Mouse (Mus musculus) thymus, postnatal 25 days (tissue): ENCODE measurements around the gene Klhdc7b.

Experiments
- DNase-seq: peaks from one replicate; pipeline ENCODE4 v3.0.0; 2022

Gene Klhdc7b

DNA sequence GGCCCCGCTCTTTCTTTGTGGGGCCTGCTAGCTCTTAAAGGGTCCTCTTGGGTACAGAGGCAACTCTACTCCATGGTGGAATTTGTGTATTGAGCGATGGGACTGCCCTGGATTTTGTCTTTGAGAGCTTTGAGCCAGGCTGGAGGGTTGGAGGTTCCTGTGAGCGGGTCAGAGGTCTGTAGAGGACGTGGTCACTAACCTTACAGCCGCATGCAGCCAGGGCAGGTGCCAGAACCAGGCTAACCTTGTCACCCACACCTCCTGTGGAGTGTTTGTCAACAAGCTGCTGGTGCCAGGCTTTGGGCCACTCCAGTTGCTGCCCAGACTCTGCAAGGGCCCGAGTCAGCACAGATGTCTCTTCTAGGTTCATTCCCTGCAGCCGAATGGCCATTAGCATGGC lies 8.7 kb upstream of the Klhdc7b start:
- no peak for DNase-seq

DNA sequence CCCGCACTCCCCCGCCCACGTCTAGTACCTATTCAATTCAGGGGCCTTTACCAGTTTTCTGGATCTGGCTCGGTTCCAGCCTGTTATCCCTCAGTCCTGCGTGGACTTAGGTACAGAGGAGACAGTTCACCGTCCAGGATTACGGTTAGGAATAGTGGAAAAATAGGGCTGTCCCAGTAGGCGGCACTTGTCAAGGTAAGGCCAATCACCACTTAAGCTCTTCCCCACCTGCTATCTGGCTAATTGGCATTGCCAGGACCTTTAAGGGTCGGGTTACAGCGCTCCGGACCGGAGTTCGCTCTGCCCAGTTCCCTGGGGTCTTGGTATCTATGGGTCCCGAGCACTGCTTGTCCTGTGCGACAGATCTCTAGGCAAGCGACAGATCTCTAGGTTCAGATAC lies 7.8 kb upstream of the Klhdc7b start, which contains the start of gene Tymp:
Tymp (minus strand) TSS at position 83 of the 400 bp plus-strand sequence.
- no peak for DNase-seq

DNA sequence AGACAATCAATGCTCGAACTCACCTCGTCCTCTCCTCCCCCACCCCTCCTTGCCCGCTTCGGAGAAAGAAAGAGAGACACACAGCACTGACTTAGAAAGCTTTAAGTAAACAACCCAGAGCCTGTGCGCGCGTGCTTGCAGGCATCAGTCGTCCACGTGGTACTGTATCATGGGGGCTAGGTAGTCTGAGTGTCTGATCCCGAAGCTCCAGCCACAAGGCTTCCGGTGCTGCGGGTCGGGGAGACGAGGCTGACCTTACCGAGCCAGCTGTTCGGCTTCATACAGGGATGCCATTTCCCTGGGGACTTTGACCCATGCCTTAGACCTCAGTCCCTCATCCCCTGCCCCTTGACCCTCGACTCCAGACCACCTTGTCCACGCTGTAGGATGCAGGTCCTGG lies 7.4 kb upstream of the Klhdc7b start:
- DNase-seq, result no peak

GRCm38 (mm10) chr15:89377938-89378828 lies 6.5 kb upstream of the Klhdc7b start:
- peak; percentile 21 for DNase-seq

- peak; percentile 63 for DNase-seq
Measured at GRCm38 (mm10) chr15:89378831-89379401, 5.8 kb upstream of the Klhdc7b start, which contains the start of gene Odf3b. TSS of gene Odf3b (minus strand) at chr15:89379282.

DNA sequence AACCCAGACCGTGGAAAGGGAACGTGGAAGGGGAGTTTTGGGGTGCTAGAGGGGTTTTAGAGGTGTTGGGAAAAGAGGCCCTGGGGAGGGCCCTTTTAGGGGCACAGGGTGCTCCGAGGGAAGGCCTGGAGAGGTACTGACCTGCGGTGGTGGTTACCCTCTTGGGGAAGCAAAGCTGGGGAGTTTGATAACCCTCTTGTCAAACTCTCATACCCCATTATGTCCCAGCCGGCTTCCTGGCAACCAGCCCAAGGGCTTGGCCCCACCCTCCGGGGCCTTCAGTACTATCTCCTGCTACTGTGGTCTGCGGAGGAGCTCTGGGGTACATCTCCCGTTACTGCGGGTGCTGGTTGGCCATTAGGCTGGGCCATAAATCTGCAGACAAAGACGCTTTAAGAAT lies 5.3 kb upstream of the Klhdc7b start:
- DNase-seq, result peak; percentile 50

DNA sequence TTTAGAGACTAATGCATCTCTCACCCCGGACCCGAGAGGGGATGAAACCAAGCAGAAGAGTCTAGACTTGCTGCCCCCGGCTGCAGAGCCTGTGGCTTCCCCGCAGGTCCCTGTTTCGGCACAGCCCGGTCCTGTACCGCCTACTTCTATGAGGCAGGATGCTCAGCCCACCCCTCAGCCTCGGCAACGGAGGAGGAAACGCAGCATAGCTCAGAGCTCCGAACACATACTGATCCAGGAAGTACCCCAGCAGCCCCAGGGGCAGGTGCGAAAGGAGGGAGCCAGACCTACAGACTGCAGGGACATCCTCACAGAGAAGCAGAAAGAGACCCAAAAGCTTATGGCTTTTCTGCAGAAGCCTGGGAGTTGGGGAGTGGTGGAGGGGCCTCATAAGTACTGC lies 2.4 kb downstream of the Klhdc7b start:
- DNase-seq, result peak; percentile 68

- DNase-seq, result no peak
Measured at GRCm38 (mm10) chr15:89390081-89390480, 5.4 kb downstream of the Klhdc7b start.

- DNase-seq, result no peak
Measured at GRCm38 (mm10) chr15:89396883-89397282, 12.2 kb downstream of the Klhdc7b start.

GRCm38 (mm10) chr15:89398146-89398545 lies 13.4 kb downstream of the Klhdc7b start:
- DNase-seq, result no peak

- DNase-seq, result no peak
Measured at GRCm38 (mm10) chr15:89399716-89400115, 15.0 kb downstream of the Klhdc7b start.

DNA sequence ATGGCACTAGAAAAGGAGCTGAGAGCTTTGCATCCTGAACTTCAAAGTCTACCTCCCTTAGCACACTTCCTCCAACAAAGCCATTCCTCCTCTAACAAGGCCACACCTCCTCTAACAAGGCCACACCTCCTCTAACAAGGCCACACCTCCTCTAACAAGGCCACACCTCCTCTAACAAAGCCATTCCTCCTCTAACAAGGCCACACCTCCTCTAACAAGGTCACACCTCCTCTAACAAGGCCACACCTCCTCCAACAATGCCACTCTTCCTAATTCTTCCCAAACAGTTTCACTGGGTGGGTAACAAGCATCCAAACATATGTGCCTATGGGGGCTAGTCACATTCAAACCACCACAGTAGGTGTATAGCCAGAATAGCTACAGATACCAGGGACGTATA lies 17.8 kb downstream of the Klhdc7b start:
- DNase-seq, result no peak

- DNase-seq, result no peak
Measured at GRCm38 (mm10) chr15:89404831-89405623, 20.3 kb downstream of the Klhdc7b start.

DNA sequence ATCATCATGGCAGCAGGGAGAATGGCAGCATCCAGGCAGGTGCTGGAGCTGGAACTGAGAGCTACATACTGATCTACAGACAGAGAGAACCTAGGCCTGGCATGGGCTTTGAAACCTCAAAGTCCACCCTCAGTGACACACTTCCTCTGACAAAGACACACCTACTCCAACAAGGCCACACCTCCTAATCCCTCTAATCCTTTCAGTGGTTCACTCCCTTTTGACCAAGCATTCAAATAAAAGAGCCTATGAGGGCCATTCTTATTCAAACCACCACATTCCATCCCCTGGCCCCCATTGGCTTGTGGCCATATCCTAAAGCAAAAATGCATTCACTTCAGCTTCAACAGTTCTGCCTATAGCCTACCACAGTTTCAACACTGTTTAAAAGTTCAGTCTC lies 22.0 kb downstream of the Klhdc7b start:
- DNase-seq, result no peak

DNA sequence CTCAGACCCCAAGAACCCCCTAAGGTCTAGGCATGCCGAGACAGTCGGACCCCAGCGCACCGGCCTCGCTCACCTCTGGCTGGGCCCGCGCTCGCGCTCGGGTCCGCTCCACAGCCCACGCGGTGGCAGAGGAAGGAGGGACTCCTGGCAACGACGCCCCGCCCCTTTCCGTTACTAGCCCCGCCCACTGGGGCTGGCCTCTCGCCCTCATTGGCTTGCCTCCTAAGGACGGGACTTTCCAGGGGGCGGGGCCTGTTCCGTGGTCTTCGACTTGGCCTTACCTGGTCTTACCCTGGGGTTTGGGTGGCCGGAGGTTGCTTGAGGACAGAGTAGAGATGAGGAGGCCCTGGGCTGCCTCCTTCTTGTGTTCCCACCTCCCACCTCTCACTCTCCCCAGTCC lies 25.4 kb downstream of the Klhdc7b start, which contains the start of gene Syce3:
Syce3 (minus strand) TSS at position 386 of the 400 bp plus-strand sequence.
- DNase-seq, result no peak

- DNase-seq, result no peak
Measured at GRCm38 (mm10) chr15:89415282-89415681, 30.6 kb downstream of the Klhdc7b start.

DNA sequence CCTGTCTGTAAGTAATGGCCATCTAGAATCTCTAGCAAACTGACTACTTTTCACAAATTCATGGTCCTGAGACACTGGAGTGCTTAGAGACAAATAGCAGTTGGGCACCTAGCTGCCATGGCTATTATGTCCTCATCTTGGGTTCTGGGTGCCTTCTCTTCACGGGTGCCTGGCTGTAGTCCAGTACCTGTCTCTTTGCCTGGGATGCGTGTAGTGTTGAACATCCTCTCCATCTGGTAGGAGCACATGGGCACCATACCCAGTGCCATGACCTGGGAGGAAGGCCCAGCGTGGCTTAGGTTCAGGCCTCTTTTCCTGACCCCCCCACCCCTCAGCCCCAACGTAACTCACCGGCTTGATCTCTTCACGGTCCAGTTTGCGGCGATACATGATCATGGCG lies 37.2 kb downstream of the Klhdc7b start:
- DNase-seq, result no peak

- DNase-seq, result no peak
Measured at GRCm38 (mm10) chr15:89424621-89425020, 39.9 kb downstream of the Klhdc7b start.

DNA sequence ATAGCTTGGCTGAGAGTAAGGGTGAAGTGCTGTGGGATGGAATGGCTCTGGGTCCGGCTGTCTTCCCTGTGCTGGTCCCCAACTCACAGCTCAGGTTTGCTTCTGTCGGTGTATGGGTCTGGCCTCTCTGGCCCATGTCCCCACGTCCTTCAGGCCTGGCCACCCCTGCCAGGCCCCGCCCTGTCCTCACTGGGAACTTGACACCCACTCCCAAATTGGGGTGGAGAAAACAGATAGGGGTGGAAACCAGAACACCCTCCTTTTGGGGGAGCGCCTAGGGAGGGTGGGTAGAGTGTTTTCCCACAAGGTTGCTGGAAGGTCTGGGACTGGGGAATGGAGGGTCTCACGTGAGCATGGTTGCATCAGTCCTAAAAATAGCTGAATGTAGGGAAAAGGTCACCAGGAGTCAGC lies 41.0 kb downstream of the Klhdc7b start, which contains the start of gene Cpt1b:
Cpt1b (minus strand) TSS at position 153 of the 411 bp plus-strand sequence.
- no peak for DNase-seq

DNA sequence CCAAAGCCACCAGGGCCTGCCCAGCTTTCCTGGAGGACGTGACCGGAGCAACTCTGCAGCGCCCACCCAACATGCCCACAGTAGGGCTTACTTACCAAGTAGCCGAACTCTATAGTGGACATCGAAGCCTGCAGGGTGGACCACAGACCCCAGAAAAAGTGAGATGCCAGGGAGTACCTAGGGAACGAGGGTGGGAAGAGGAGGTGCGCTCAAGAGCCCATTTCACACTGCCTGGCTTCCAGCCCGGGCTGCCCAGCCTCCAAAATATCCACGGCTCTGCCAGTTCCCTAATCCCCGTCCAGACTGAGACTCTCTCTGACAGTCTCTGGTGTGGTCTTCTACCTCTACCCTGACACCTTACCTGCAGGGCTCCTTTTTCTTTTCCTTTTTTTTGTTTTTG lies 42.0 kb downstream of the Klhdc7b start:
- DNase-seq, result no peak

DNA sequence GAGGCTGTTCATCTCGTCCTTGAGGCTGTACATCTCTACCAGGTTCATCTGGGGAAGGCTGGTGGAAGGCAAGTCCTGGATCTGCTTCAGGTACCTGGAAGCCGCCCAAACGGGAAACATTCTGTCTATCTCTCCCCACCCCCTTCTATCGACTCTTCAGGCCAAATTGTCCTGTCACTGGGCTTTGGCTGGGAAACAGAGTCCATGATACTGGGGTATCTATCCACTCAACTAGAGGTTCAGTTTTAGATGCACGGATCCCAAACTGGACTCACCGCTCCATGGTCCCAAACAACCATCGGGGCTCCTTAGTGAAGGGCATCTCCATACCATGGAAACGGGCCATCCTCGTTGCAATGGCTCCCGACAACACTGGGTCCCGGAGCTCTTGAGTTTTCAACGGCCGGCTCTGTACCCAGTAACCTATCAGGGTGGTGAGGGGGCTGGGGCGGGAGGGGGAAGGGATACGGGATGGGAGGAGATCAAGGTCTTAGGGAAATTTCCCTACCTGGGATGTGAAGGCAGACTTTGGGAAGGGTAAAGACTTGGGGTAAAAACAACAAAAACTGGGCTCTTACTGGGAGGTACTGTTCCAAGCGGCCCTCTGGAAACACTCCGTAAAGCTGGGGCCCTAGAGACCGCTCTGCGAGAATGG lies 43.5 kb downstream of the Klhdc7b start:
- no peak for DNase-seq

DNA sequence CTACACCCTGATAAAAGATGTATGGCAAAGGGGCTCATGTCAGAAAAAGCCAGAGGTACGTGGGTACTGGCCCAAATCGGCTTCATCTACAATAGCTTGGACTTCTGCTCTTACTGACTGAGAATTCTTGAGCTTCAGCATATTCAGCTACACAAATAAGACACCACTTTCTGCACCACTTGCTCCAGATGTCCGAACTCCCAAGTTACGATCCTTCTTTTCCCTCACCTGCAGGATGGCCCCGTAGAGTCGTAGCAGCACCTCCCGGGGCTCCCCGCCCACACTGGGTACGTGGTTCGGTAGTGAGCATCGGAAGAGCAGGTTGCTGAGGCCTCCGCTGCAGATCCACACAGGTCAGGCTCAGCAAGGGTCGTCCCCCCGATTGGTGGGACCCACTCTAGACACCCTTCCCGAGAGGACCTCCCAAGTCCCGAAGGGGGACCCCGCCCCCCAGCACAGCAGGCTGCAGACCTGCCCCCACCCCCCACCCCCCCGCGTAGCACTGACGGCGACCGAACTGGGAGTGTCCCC lies 44.2 kb downstream of the Klhdc7b start:
- no peak for DNase-seq
